In genomic region chr17:5914217-5914616, GRCm38 (mm10) we compare ENCODE assay signal across 12 mouse cellular contexts.
DNase-seq lines count a peak whose midpoint lies in the region.
"Had no signal": no experiment of that assay in that cellular context is flagged by ENCODE, and none has a peak within 500 bp of the region (broad histone marks: within the 10 kb centered on the region; RNA-seq: fewer than 3 reads in every experiment).

No protein-coding gene starts in this region.

- DNase-seq in cerebellum, postnatal 25 days = peak; percentile 30 to 43
- DNase-seq in cerebellum, adult 11 months = no peak
- peak; percentile 27 to 34 for DNase-seq in kidney, postnatal 4 days
- no peak for DNase-seq in kidney, adult 18-20 months
- peak; percentile 96 for DNase-seq in adipocyte (ENCODE audit: low spot score)
- DNase-seq in heart, adult 9 months (ENCODE audit: low spot score in 2 of 2) = peak; percentile 29 to 54
- DNase-seq in cerebellum, adult 9-11 months = no peak
- DNase-seq in cerebellum, adult 18-20 months = no peak
- DNase-seq: B cell, adult 2 months; lung, adult 18-20 months; right cerebral cortex, postnatal 25 days; thymus, postnatal 14 days had no signal

Comparison
In these comparisons a context has a peak if more than half of its experiments do, and no peak if none do; other contexts are left out.
1. DNase-seq: peak in cerebellum, postnatal 25 days (2 of 2), kidney, postnatal 4 days (2 of 2), adipocyte (single experiment) and heart, adult 9 months (2 of 2); none in cerebellum, adult 11 months (single experiment), kidney, adult 18-20 months (single experiment), cerebellum, adult 9-11 months (single experiment) and cerebellum, adult 18-20 months (0 of 2).